Mouse (Mus musculus) liver, embryonic 16.5 days (tissue): ENCODE results near the gene Tymp. TPM values are rescaled to one million over a fixed set of nuclear protein-coding genes. Genes with fewer than 3 reads are reported as not detected.

ENCODE experiments used
- ATAC-seq: fragments of 200-750 bp; cut with Nextera tagmentation; 2 replicates; pipeline ENCODE4 v1.8.0; 2017; ENCODE audit warnings: low read depth, mild to moderate bottlenecking, moderate number of reproducible peaks, moderate library complexity
- H3K27ac ChIP-seq: fragments of 300-500 bp; sonication (generic); 2 replicates; pipeline ENCODE4 v1.5.1; 2014; ENCODE audit warnings: mild to moderate bottlenecking, low read length
- H3K27me3 ChIP-seq: fragments of 300-500 bp; sonication (generic); 2 replicates; pipeline ENCODE4 v1.6.1; 2014; ENCODE audit warnings: low read depth, low read length, mixed read lengths; ENCODE audit not compliant: control insufficient read depth, insufficient read depth
- H3K36me3 ChIP-seq: fragments of 300-500 bp; sonication (generic); 2 replicates; pipeline ENCODE4 v1.6.1; 2014; ENCODE audit warnings: mild to moderate bottlenecking; ENCODE audit not compliant: control insufficient read depth, insufficient read depth
- H3K4me1 ChIP-seq: fragments of 300-500 bp; sonication (generic); 2 replicates; pipeline ENCODE4 v1.6.1; 2014; ENCODE audit warnings: low read depth, low read length, mixed read lengths; ENCODE audit not compliant: control insufficient read depth
- H3K4me2 ChIP-seq: fragments of 300-500 bp; sonication (generic); 2 replicates; pipeline ENCODE4 v1.6.1; 2014; ENCODE audit warnings: low read depth, low read length, mixed read lengths
- H3K4me3 ChIP-seq: fragments of 300-500 bp; sonication (generic); 2 replicates; pipeline ENCODE4 v1.5.1; 2014; ENCODE audit warnings: low read depth, mild to moderate bottlenecking, low read length
- H3K9ac ChIP-seq: fragments of 300-500 bp; sonication (generic); 2 replicates; pipeline ENCODE4 v1.6.1; 2014; ENCODE audit warnings: low read depth, low read length
- H3K9me3 ChIP-seq: fragments of 300-500 bp; sonication (generic); replicated peaks from 2 replicates; pipeline ENCODE4 v1.6.1; 2016; ENCODE audit warnings: low read length; ENCODE audit not compliant: control insufficient read depth
- WGBS: fragments of 180-500 bp; shearing (Covaris S2); extraction: QIAGEN DNeasy Blood & Tissue Kit; methylation state at CpG from one replicate; pipeline ENCODE4 v1.1.7; 2014; ENCODE audit not compliant: insufficient replicate concordance; 5-methylcytosine and 5-hydroxymethylcytosine counted together
- polyA plus RNA-seq: library from polyadenylated mRNA; unstranded; fragments of >200 nt; fragmentation: Nextera tagmentation; extraction: Ambion mirVana; gene quantifications from 2 replicates; pipeline ENCODE4 v1.2.1, GENCODE M21; 2015

Gene Tymp
- polyA plus RNA-seq, 1 experiment from 2014 or later, result 0.32 TPM

DNA sequence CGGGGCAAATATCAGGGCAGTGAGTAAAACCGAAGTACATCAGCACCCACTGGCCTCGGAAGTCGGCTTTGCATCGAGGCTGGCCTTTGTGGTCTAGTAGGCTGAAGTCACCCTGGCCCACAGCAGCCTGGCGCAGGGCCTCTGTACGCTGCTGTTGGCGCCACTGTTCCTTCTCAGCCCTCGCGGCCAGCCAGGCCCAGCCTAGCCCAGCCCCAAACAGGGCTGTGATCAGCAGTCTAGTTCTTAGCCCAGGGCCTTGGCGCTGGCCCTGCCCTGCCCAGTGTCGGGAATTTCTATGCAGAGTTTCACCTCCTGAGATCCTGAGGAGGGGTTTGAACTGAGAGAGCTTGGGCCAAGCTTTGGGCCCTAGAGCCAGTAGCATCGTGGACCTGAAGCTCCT, 4.8 kb downstream of the Tymp start:
- Histone ChIP-seq H3K9me3 (no peaks in the 10 kb centered on the region), H3K9ac (no peak overlapping the region), H3K36me3 (peaks cover 55% of the 10 kb centered on the region), H3K4me3 (no peak overlapping the region), H3K27me3 (peaks cover 8% of the 10 kb centered on the region), H3K27ac (0 out of 2 replicates have a peak overlapping the region, but pooled peaks have one; percentile 19), H3K4me1 (peaks cover 12% of the 10 kb centered on the region), H3K4me2 (no peak overlapping the region)
- WGBS, result 77% methylated on average over 13 of the region's 13 CpGs
- ATAC-seq, result no peak

DNA sequence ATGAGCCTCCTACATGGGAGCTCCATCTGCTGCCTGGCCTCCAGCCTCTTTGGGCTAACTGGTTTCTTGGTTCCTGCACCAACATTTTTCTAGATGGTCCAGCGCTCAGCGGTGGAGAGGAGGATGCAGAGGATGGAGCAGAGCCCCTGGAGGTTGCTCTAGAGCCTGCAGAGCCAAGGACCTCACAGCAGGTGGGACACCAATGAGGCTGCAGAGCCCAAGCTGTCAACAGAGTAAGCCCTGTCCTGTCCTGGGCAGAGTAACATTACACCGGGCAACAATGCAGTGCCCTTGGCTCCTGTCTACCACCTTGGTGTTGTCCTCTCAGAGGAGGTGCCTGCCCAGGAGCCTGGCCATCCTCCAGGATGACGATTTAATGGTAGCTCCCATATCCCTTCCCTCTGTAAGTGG, 11.7 kb downstream of the Tymp start:
- Histone ChIP-seq H3K9ac (no peak overlapping the region), H3K9me3 (no peaks in the 10 kb centered on the region), H3K4me1 (no peaks in the 10 kb centered on the region), H3K4me3 (no peak overlapping the region), H3K27me3 (no peaks in the 10 kb centered on the region), H3K27ac (no peak overlapping the region), H3K4me2 (no peak overlapping the region), H3K36me3 (peaks cover 88% of the 10 kb centered on the region)
- no peak for ATAC-seq
- 85% methylated on average over 4 of the region's 4 CpGs for WGBS

DNA sequence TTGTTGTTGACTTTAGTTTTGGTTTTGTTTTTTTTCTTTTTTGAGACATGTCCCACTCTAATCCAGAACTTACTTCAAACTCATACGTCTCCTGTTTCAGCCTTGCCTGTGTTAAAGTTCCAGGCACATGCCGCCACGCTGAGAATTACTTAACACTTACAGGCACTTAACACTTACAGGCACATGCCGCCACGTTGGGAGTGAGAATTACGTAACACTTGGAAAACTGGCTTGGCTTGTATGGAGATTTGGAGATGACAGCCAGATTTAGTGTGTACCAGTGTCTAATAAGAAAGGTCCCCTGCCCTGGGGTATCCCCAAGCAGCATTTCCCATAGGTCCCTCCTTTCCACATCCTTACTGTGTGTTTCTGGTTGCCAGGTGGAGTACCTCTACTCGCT, 13.8 kb downstream of the Tymp start:
- ATAC-seq, result no peak
- no peak overlapping the region for H3K27ac ChIP-seq
- peaks cover 69% of the 10 kb centered on the region for H3K36me3 ChIP-seq
- WGBS, result 86% methylated on average over 7 of the region's 7 CpGs
- H3K9me3 ChIP-seq, result no peaks in the 10 kb centered on the region
- no peak overlapping the region for H3K9ac ChIP-seq
- no peaks in the 10 kb centered on the region for H3K27me3 ChIP-seq
- H3K4me3 ChIP-seq, result no peak overlapping the region
- H3K4me1 ChIP-seq, result peaks cover 7% of the 10 kb centered on the region
- no peak overlapping the region for H3K4me2 ChIP-seq

DNA sequence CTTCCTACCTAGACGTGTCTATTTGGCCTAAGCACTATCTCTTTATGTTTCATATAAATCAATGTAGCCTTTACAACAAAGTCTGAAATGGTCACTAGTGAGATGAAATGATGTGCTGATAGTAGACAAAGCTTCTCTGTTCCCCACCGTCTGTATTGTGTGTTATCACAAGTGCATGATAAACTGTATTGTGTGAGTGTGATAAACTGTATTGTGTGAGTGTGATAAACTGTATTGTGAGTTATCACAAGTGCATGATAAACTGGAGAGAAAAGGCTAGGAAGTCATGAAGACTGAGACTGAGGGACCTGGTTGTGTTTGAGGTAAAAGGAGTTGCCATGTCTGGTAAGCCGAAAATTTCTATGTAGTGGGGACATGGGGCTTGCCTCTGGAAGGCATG, 18.1 kb downstream of the Tymp start:
- 42% methylated on average over 3 of the region's 3 CpGs for WGBS
- no peak overlapping the region for H3K4me3 ChIP-seq
- no peaks in the 10 kb centered on the region for H3K27me3 ChIP-seq
- H3K27ac ChIP-seq, result no peak overlapping the region
- H3K36me3 ChIP-seq, result peaks cover 28% of the 10 kb centered on the region
- H3K4me2 ChIP-seq, result no peak overlapping the region
- H3K9ac ChIP-seq, result no peak overlapping the region
- no peak for ATAC-seq
- no peaks in the 10 kb centered on the region for H3K9me3 ChIP-seq
- peaks cover 27% of the 10 kb centered on the region for H3K4me1 ChIP-seq

DNA sequence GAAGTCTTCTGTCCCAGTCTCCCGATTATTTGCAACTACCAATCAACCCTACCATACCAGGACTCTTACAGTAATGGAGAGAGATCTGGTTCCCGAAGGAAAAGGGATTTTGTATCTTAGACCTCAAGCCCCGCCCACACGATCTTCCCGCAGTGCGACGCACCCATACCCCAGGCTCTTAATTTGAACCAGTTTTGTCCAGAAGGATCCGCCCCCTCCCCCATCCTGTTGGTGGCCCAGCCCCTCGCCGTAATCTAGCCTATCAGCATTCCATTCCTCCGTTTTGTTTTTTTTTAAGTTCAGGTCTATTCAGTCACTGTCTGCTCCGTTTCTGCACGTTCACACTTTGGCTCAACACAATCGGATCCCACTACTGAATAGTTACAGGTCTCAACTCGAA, 20.5 kb downstream of the Tymp start:
- Histone ChIP-seq H3K36me3 (peaks cover 33% of the 10 kb centered on the region), H3K9ac (peak overlapping the region; percentile 81), H3K4me2 (peak overlapping the region; percentile 76), H3K27ac (peak overlapping the region; percentile 79), H3K9me3 (no peaks in the 10 kb centered on the region), H3K4me3 (peak overlapping the region; percentile 80), H3K4me1 (peaks cover 28% of the 10 kb centered on the region), H3K27me3 (no peaks in the 10 kb centered on the region)
- ATAC-seq, result peak; percentile 64
- WGBS, result under 1% methylated on average over 15 of the region's 15 CpGs

DNA sequence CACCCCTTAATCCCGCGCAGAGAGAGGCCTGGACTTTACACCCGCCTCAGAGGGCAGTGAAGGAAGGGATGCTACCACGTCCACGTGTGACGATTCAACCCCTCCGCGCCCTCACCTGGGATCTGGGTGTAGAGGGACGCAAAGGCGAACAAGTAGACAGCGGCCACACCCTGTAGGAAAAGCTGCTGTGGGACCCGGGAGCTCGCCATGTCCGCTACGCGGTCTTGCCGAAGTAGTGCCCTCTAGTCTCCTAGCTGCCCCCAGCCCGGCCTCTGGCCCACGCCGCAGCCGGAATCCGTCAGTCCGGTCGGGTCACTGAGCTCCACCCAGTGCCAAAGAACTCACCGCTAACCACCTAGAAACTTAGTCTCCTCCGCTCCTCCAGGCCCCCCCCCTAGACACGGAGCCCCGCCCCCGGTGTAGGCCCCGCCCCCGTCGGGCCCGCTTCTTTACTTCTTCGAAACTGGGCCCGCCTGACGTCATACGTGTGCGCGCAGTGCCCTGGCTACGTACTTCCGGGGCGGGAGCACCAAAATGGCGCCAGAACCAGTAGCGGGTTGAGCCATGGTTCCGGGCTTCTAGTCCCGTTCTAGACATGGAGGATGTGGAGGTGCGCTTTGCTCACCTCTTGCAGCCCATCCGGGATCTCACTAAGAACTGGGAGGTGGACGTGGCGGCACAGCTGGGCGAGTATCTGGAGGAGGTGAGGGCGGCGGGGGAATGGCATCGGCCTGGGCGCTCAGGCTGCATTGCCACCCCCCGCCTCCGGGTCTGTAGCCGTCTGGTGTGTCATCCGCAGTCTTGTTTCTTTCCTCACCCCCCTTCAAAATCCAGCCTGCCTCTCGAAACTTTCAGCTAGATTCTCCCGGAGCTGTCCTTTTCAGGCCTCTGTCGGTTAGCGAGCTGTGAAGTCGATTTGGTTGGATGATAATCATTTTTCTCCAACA, 21.3 kb downstream of the Tymp start, which contains the start of the genes Lmf2 and Ncaph2:
Gene Lmf2 (minus strand): TSS at position 419 of the 947 bp plus-strand sequence.
Gene Ncaph2 (plus strand): TSS at position 479 of the 947 bp plus-strand sequence.
- H3K27ac ChIP-seq, result peak within 1 kb of the TSS; percentile 88
- peak within 1 kb of the TSS; percentile 86 for H3K4me2 ChIP-seq
- H3K9me3 ChIP-seq, result no peaks in the 10 kb centered on the region
- peak within 1 kb of the TSS; percentile 93 for H3K9ac ChIP-seq
- H3K27me3 ChIP-seq, result no peaks in the 10 kb centered on the region
- peaks cover 28% of the 10 kb centered on the region for H3K4me1 ChIP-seq
- under 1% methylated on average over 64 of the region's 64 CpGs for WGBS
- peaks cover 35% of the 10 kb centered on the region for H3K36me3 ChIP-seq
- peak; percentile 90 for ATAC-seq
- H3K4me3 ChIP-seq, result peak within 1 kb of the TSS; percentile 80

DNA sequence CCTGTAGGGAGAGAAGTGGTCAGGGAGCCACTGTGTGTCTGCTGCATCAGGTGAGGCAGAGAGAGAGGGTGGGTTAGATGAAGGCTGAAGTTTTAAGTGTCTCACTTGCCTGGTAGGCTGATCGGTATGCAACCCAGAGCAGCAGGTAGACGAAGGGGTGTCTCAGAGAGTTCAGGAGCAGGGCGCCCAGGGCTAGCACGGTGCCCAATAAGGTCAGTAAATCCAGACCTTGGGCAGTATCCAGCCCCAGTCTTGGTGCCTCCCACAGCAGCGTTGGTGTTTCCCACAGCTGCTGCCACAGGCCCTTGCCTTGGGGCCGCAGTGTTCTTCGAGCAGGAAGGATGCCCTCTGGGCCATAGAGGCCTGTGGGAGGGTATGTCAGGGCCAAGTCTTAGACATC, 22.4 kb downstream of the Tymp start:
- no peak for ATAC-seq
- peak overlapping the region; percentile 86 for H3K4me2 ChIP-seq
- peaks cover 29% of the 10 kb centered on the region for H3K36me3 ChIP-seq
- peak overlapping the region; percentile 80 for H3K4me3 ChIP-seq
- 74% methylated on average over 7 of the region's 7 CpGs for WGBS
- H3K27ac ChIP-seq, result peak overlapping the region; percentile 88
- H3K27me3 ChIP-seq, result no peaks in the 10 kb centered on the region
- peak overlapping the region; percentile 93 for H3K9ac ChIP-seq
- H3K4me1 ChIP-seq, result peaks cover 28% of the 10 kb centered on the region
- H3K9me3 ChIP-seq, result no peaks in the 10 kb centered on the region

DNA sequence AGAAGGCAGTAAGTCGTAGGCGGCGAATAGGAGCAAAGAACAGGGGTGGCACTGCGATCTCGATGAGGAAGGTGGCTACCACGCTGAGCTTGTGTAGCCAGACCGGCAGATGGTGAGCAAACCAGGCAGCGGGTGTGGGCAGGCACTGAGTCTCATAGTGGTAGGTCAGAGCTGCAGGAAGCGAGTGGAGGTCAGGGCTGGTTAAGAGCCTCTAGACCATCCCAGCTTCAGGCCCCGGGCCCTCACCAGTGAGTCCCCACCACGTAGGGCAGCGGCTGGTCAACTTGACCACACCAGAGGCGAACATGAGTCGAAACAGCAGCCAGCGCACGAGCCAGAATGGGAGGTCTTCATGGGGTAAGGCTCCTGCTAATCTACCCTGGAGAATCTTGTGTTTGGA, 23.0 kb downstream of the Tymp start:
- Histone ChIP-seq H3K9ac (peak overlapping the region; percentile 93; the same call in 1 of the 2 replicates), H3K4me3 (peak overlapping the region; percentile 80), H3K36me3 (peaks cover 29% of the 10 kb centered on the region), H3K27me3 (no peaks in the 10 kb centered on the region), H3K4me1 (peaks cover 24% of the 10 kb centered on the region), H3K4me2 (no peak overlapping the region), H3K27ac (no peak overlapping the region), H3K9me3 (no peaks in the 10 kb centered on the region)
- 90% methylated on average over 16 of the region's 16 CpGs for WGBS
- ATAC-seq, result no peak

DNA sequence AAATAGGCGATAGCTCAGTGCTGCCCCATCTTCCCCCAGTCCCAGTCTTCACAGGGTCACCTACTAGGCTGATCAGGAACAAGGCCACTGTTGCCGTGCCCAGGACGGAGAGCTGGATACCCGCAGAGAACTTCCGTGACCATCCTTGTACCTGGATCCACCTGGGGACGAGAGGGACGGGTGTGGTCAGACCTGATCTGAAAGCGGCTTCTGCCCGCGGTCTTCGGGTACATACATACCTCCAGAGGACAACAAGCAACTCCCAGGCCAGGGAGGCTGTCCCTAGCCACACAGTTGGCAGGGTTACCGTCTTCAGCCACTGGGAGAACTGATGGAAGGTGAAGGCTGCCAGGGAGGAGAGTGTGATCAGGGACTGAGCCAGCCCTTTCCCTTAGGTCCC, 24.0 kb downstream of the Tymp start:
- no peaks in the 10 kb centered on the region for H3K27me3 ChIP-seq
- H3K4me2 ChIP-seq, result no peak overlapping the region
- no peak for ATAC-seq
- peaks cover 19% of the 10 kb centered on the region for H3K4me1 ChIP-seq
- no peaks in the 10 kb centered on the region for H3K9me3 ChIP-seq
- no peak overlapping the region for H3K4me3 ChIP-seq
- peaks cover 29% of the 10 kb centered on the region for H3K36me3 ChIP-seq
- 92% methylated on average over 12 of the region's 12 CpGs for WGBS
- H3K9ac ChIP-seq, result no peak overlapping the region
- H3K27ac ChIP-seq, result no peak overlapping the region
